Mouse (Mus musculus) intestine, postnatal 0 days (tissue): Measurements from ENCODE around the gene Pear1. TPM values are rescaled to one million over a fixed set of nuclear protein-coding genes. Genes with fewer than 3 reads are reported as not detected.

Experiments used
- ATAC-seq: fragments of 200-750 bp; cut with Nextera tagmentation; 2 replicates; pipeline ENCODE4 v1.8.0; 2017; ENCODE audit warnings: mild to moderate bottlenecking, moderate TSS enrichment, moderate library complexity
- H3K27ac ChIP-seq: fragments of 300-500 bp; sonication (generic); 2 replicates; pipeline ENCODE4 v1.5.1; 2014; ENCODE audit warnings: mild to moderate bottlenecking, low read depth, low read length, moderate library complexity
- H3K27me3 ChIP-seq: fragments of 300-500 bp; sonication (generic); replicated peaks from 2 replicates; pipeline ENCODE4 v1.6.1; 2014; ENCODE audit warnings: low read length, mixed read lengths; ENCODE audit not compliant: control insufficient read depth, insufficient read depth
- H3K36me3 ChIP-seq: fragments of 300-500 bp; sonication (generic); 2 replicates; pipeline ENCODE4 v1.6.1; 2014; ENCODE audit warnings: mild to moderate bottlenecking, moderate library complexity; ENCODE audit not compliant: control insufficient read depth, insufficient read depth
- H3K4me1 ChIP-seq: fragments of 300-500 bp; sonication (generic); replicated peaks from 2 replicates; pipeline ENCODE4 v1.6.1; 2014; ENCODE audit warnings: antibody characterized with exemption, low read length, mixed read lengths; ENCODE audit not compliant: control insufficient read depth, insufficient read depth
- H3K4me2 ChIP-seq: fragments of 300-500 bp; sonication (generic); replicated peaks from 2 replicates; pipeline ENCODE4 v1.6.1; 2014; ENCODE audit warnings: low read depth, mild to moderate bottlenecking, moderate library complexity
- H3K4me3 ChIP-seq: fragments of 300-500 bp; sonication (generic); 2 replicates; pipeline ENCODE4 v1.5.1; 2014; ENCODE audit warnings: low read depth, low read length
- H3K9ac ChIP-seq: fragments of 300-500 bp; sonication (generic); 2 replicates; pipeline ENCODE4 v1.6.1; 2014; ENCODE audit warnings: mild to moderate bottlenecking, low read depth, low read length
- H3K9me3 ChIP-seq: fragments of 300-500 bp; sonication (generic); 2 replicates; pipeline ENCODE4 v1.6.1; 2016; ENCODE audit warnings: mixed run types; ENCODE audit not compliant: control insufficient read depth
- CTCF ChIP-seq: sonication (generic); IDR thresholded peaks from 2 replicates; pipeline ENCODE4 v1.5.1; 2016; ENCODE audit warnings: low read depth, mild to moderate bottlenecking, control low read depth, antibody characterized with exemption, moderate library complexity
- WGBS: fragments of 180-500 bp; shearing (Covaris S2); extraction: QIAGEN DNeasy Blood & Tissue Kit; methylation state at CpG from one replicate; pipeline ENCODE4 v1.1.7; 2014; 5-methylcytosine and 5-hydroxymethylcytosine counted together
- polyA plus RNA-seq: library from polyadenylated mRNA; unstranded; fragments of >200 nt; fragmentation: Nextera tagmentation; extraction: Ambion mirVana; gene quantifications from 2 replicates; pipeline ENCODE4 v1.2.1, GENCODE M21; 2015

Gene Pear1
- polyA plus RNA-seq, 1 experiment from 2014 or later = 7.7 TPM

- no peak for ATAC-seq
- Histone ChIP-seq H3K4me1 (no peaks in the 10 kb centered on the region), H3K36me3 (no peaks in the 10 kb centered on the region), H3K9me3 (no peaks in the 10 kb centered on the region), H3K27ac (no peak overlapping the region), H3K27me3 (peaks cover 65% of the 10 kb centered on the region), H3K4me3 (no peak overlapping the region), H3K4me2 (no peak overlapping the region), H3K9ac (no peak overlapping the region)
- no peak for TF ChIP-seq CTCF
- WGBS = 37% methylated on average over 5 of the region's 5 CpGs
Observed at GRCm38 (mm10) chr3:87801681-87802080, 22.4 kb downstream of the Pear1 start.

DNA sequence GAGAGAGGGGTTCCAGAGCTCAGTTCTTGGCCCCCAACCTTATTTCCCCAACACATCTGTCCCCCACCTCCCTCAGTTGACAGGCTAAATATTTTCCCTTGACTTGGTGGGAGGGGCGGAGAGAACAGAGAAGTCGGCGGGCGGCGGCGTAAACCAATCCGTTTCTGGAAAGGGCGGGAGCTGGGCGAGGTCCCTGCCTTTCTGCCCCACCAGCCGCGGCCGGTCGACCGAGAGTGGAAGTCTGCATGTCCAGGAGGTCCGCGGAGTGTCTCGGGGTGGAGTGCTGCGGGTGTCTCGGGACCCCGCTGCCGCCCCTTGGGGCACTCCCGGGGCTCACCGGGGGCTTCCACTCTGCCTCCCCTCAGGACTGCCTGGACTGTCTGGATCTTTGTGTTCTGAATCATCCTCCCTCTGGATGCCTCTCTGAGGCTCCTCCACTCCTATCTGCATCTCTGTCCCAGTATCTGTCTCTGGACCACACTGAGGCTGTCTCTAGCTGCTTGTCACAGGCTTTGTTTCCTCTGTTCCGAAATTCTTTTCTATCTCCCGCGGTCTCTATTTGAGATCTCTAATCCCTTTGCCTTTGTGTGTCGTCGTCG is 27.3 kb downstream of the Pear1 start, which contains the start of gene Insrr:
Gene Insrr, plus strand, starts transcription at position 216 of the 599 bp plus-strand sequence.
- peaks cover 85% of the 10 kb centered on the region for H3K27me3 ChIP-seq
- H3K9ac ChIP-seq = no peak within 1 kb of the TSS
- no peak for ATAC-seq
- no peaks in the 10 kb centered on the region for H3K9me3 ChIP-seq
- peaks cover 8% of the 10 kb centered on the region; the same call in 1 of the 2 replicates for H3K4me1 ChIP-seq
- H3K36me3 ChIP-seq = no peaks in the 10 kb centered on the region
- WGBS = under 1% methylated on average over 29 of the region's 29 CpGs
- H3K4me2 ChIP-seq = peak within 1 kb of the TSS; percentile 61
- H3K27ac ChIP-seq = no peak within 1 kb of the TSS
- no peak for TF ChIP-seq CTCF
- H3K4me3 ChIP-seq = peak within 1 kb of the TSS; percentile 34

- Histone ChIP-seq H3K27me3 (peaks cover 79% of the 10 kb centered on the region), H3K4me2 (peak overlapping the region; percentile 56), H3K4me1 (peaks cover 8% of the 10 kb centered on the region; the same call in 1 of the 2 replicates), H3K4me3 (peak overlapping the region; percentile 29), H3K36me3 (no peaks in the 10 kb centered on the region), H3K27ac (no peak overlapping the region), H3K9me3 (no peaks in the 10 kb centered on the region), H3K9ac (no peak overlapping the region)
- peak; percentile 87 for TF ChIP-seq CTCF
- WGBS = 13% methylated on average over 33 of the region's 33 CpGs
- 0 out of 2 replicates have a peak, but pooled peaks have one; percentile 20 for ATAC-seq
Observed at GRCm38 (mm10) chr3:87795336-87796277, 28.5 kb downstream of the Pear1 start.

- H3K36me3 ChIP-seq = no peaks in the 10 kb centered on the region
- no peak for TF ChIP-seq CTCF
- peaks cover 76% of the 10 kb centered on the region for H3K27me3 ChIP-seq
- no peak for ATAC-seq
- no peaks in the 10 kb centered on the region for H3K9me3 ChIP-seq
- peaks cover 8% of the 10 kb centered on the region; the same call in 1 of the 2 replicates for H3K4me1 ChIP-seq
- no peak within 1 kb of the TSS for H3K9ac ChIP-seq
- peak within 1 kb of the TSS; percentile 56 for H3K4me2 ChIP-seq
- 1% methylated on average over 42 of the region's 47 CpGs for WGBS
- H3K4me3 ChIP-seq = peak within 1 kb of the TSS; percentile 29
- no peak within 1 kb of the TSS for H3K27ac ChIP-seq
Observed at GRCm38 (mm10) chr3:87794922-87795325, 29.2 kb downstream of the Pear1 start, which contains the start of gene Ntrk1. Gene Ntrk1 (minus strand): TSS chr3:87795162.

GRCm38 (mm10) chr3:87789768-87790167 is 34.3 kb downstream of the Pear1 start:
- no peak overlapping the region for H3K4me2 ChIP-seq
- H3K4me3 ChIP-seq = no peak overlapping the region
- H3K4me1 ChIP-seq = peaks cover 3% of the 10 kb centered on the region; the same call in 1 of the 2 replicates
- H3K27ac ChIP-seq = no peak overlapping the region
- WGBS = 42% methylated on average over 5 of the region's 5 CpGs
- H3K36me3 ChIP-seq = no peaks in the 10 kb centered on the region
- TF ChIP-seq CTCF = no peak
- 0 out of 2 replicates have a peak overlapping the region, but pooled peaks have one; percentile 26 for H3K9ac ChIP-seq
- no peak for ATAC-seq
- H3K9me3 ChIP-seq = no peaks in the 10 kb centered on the region
- H3K27me3 ChIP-seq = peaks cover 28% of the 10 kb centered on the region

- Histone ChIP-seq H3K4me2 (no peak overlapping the region), H3K36me3 (no peaks in the 10 kb centered on the region), H3K9ac (0 out of 2 replicates have a peak overlapping the region, but pooled peaks have one; percentile 26), H3K9me3 (no peaks in the 10 kb centered on the region), H3K4me3 (no peak overlapping the region), H3K4me1 (no peaks in the 10 kb centered on the region), H3K27me3 (peaks cover 22% of the 10 kb centered on the region), H3K27ac (no peak overlapping the region)
- WGBS = 50% methylated on average over 1 of the region's 1 CpGs
- ATAC-seq = no peak
- TF ChIP-seq CTCF = no peak
Observed at GRCm38 (mm10) chr3:87789248-87789647, 34.9 kb downstream of the Pear1 start.
